6 mouse cellular contexts compared by ENCODE assay signal in genomic region chr1:180836467-180836866, GRCm38 (mm10). TPM values are rescaled to one million over a fixed set of nuclear protein-coding genes. Genes with fewer than 3 reads are reported as not detected.
"Had no signal": no experiment of that assay in that cellular context is flagged by ENCODE, and none has a peak within 500 bp of the region (broad histone marks: within the 10 kb centered on the region; RNA-seq: fewer than 3 reads in every experiment).

No protein-coding gene starts in this region.

RNA-seq across cellular contexts. Expression of gene Lefty2, which starts 56.4 kb away (rescaled TPM):
- total RNA-seq: neutrophil, adult 5-6 weeks had no signal
- polyA plus RNA-seq: neural tube, embryonic 13.5 days; small intestine, adult 2 months; spleen, adult 2 months; stomach, embryonic 14.5 days; stomach, embryonic 15.5 days had no signal
